Mouse (Mus musculus) CH12.LX (cell line): ENCODE data around the gene Olfr747.

Experiments used
- CTCF ChIP-seq, 2 experiments: IDR thresholded peaks in 1 of 2; conservative IDR thresholded peaks in 1 of 2; 2 replicates each; pipeline ENCODE4 v1.5.1; 2011 to 2012; ENCODE audit warnings: low read depth in 2 of 2, low read length in 2 of 2, improper control_type of control experiment in 1 of 2, inconsistent platforms in 1 of 2, mild to moderate bottlenecking in 1 of 2, moderate library complexity in 1 of 2
- EP300 ChIP-seq: IDR thresholded peaks from 2 replicates; pipeline ENCODE4 v1.6.1; 2011; ENCODE audit warnings: low read length, improper control_type of control experiment
- HCFC1 ChIP-seq: IDR thresholded peaks from 2 replicates; pipeline ENCODE4 v1.6.1; 2012; ENCODE audit warnings: low read depth, mild to moderate bottlenecking, inconsistent platforms, low read length, improper control_type of control experiment
- KAT2A ChIP-seq: IDR thresholded peaks from 2 replicates; pipeline ENCODE4 v1.6.1; 2012; ENCODE audit warnings: low read length, improper control_type of control experiment, inconsistent platforms; ENCODE audit not compliant: insufficient replicate concordance
- MAX ChIP-seq: IDR thresholded peaks from 2 replicates; pipeline ENCODE4 v1.6.1; 2011; ENCODE audit warnings: low read length, improper control_type of control experiment
- MXI1 ChIP-seq: IDR thresholded peaks from 2 replicates; pipeline ENCODE4 v1.6.1; 2011; ENCODE audit warnings: mild to moderate bottlenecking, low read depth, low read length, improper control_type of control experiment
- NELFE ChIP-seq: IDR thresholded peaks from 2 replicates; pipeline ENCODE4 v1.6.1; 2011; ENCODE audit warnings: low read depth, low read length, improper control_type of control experiment
- POLR2A ChIP-seq: IDR thresholded peaks from 2 replicates; pipeline ENCODE4 v1.6.1; 2011; ENCODE audit warnings: low read depth, mild to moderate bottlenecking, improper control_type of control experiment, low read length
- USF1 ChIP-seq: IDR thresholded peaks from 2 replicates; pipeline ENCODE4 v1.6.1; 2014; ENCODE audit warnings: low read depth, mild to moderate bottlenecking, inconsistent platforms, low read length, improper control_type of control experiment

DNA sequence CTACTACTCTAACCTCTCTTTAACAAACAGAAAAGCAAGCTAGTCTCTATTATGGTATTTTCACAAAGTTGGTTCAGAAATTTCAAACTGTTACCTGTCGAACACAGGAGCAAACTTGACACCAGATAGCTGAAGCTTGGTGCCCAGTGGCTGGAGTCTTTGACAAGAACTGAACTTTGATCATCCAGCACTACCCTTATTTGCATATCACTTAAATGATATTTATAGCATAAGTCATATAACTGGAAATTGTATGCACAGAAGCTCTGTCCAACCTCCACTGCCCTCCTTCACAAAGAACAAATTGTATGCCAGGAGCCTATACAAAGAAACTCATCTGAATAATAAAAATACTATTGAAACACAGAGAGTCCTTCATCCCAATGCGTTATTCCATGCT lies 48.6 kb upstream of the Olfr747 start:
- TF ChIP-seq KAT2A = no peak
- TF ChIP-seq NELFE = no peak
- no peak for TF ChIP-seq CTCF (conservative IDR thresholded peaks at IDR 0.05 in 1 of 2, IDR thresholded peaks at IDR 0.05 in 1 of 2; ENCODE audit: low read depth in 2 of 2, low read length in 2 of 2)
- no peak for TF ChIP-seq USF1
- no peak for TF ChIP-seq MXI1
- TF ChIP-seq EP300 = no peak
- TF ChIP-seq POLR2A = no peak
- no peak for TF ChIP-seq MAX
- no peak for TF ChIP-seq HCFC1
